Mouse (Mus musculus) T-cell, adult 2 months (primary cell): Measurements from ENCODE around the gene Chn1.
"Not testable (repeated sequence)": the region's sequence is repeated elsewhere in the genome, so short reads cannot be mapped to it uniquely, and the experiment has no call there.

Source experiments
- DNase-seq: peaks from one replicate; pipeline ENCODE4 v3.0.0; 2022; ENCODE audit warnings: low spot score

Gene Chn1

DNA sequence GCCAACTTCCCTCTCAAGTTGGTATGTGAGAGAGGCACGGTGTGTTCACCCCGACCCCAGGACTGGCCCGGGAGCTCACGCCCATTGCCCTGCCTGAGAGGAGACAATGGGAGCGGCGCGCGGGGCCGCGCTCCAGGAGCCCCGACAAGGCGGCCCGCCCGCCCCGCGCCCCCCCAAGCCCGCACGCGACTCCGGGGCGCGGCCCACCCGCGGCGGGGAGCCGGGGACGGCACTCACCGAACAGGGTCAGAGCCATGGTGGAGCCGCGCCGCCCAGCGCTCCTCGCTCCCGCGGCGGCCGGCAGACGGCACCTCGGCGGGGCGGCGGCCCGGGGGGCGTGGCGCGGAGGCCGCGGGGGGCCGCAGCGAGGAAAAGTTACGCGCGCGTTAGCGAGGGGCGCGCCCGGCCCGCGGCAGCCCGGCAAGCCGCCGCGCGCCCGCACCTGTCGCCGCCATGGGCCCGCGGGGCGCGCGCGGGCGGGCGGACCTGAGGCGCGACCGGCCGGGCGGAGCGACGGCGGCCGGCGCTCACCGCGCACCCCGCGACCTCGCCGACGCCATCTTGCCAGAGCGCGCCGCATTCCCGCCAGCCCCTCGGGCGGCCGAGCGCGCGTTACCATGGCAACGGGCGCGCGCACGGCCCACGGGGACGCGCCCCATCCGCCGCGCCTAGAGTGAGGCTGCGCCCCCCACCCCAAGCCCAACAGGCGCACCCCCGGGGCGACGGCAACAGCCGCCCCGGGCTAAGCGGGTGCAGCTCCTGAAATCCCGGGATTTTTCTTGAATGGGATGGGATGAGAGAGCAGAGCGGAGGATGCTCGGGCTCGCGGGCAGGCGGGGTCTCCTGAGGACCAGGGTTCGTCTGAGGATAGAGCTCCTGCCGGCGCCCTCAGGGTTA, at the start of gene Chn1:
Gene Chn1, minus strand, starts transcription at position 561 of the 897 bp plus-strand sequence.
- no peak for DNase-seq

DNA sequence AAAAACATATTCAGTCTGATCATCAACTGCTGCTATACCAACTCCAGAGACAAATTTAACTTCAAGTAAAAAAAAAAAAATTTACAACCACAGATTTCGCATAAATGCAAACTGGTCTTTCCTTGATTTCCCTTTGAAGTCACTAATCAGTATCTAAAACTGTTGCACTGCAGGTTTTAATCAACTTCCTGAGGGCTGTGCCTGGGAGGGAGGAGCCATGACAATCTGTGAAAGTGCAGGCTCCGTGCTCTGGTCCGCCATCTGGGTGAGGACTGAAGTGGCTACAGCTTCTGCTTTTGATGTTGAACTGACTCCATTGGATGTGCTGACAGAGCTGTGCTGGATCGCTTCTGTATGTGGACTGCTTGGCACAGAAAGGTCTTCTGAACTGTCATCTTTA, 43.6 kb upstream of the Chn1 start:
- DNase-seq: no peak

DNA sequence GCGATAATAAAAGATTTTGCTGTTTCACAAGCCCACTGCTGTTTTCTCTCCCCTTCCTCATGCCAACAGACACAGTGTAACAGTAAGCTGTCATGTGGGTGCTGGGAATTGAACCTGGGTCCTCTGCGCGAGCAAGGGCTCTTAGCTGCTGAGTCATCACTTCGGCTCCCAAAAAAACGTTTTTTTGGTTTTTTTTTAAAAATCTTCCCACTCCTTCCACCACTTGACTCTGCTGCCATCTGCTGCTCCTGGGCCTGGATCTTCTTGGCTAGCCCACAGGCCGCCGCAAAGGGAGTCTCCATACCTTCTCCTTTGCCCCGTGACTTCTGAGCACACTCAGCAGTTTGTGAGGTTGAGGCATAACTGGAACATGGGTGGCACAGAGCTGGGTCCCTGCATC, 32.5 kb upstream of the Chn1 start:
- DNase-seq: no peak

DNA sequence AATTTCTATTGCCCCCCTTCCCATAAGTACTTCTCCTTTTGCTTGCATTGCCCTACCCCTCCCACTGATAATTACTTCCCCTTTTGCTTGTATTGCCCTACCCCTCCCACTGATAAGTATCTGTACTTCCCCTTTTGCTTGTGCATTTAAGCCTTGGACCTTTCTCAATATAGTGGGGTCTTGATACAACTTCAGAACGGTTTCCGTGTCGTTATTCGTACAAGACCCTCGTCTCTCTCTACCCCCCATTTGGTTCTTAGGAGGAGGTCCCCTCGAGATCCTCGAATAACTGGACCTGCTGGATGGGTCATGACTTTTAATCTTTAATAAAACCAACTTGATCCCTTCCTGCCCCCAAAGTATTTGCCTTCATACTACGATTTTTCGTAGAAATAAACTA, 25.0 kb upstream of the Chn1 start:
- DNase-seq: not testable (repeated sequence)

- no peak for DNase-seq
Measured at GRCm38 (mm10) chr2:73798786-73799185, 23.6 kb upstream of the Chn1 start.

DNA sequence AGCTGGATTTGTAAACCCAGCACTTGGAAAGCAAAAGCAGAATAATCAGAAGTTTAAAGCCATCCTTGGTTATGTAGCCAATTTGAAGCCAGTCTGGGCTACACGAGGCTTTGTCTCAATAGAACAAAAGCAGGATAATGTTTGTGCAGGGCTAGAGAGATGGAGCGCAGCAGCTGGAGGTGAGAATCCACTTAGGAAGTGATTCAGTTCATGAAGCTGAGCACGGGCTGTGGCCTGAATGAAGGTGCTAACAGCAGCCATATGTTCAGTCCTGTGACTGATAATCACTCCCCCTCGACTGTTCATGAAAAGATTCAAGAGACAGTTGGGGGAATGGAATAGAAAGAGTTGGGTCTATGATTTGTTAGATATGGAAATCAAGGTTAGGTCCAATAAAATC, 23.0 kb upstream of the Chn1 start:
- DNase-seq: no peak

- DNase-seq: no peak
Measured at GRCm38 (mm10) chr2:73791846-73792630, 16.9 kb upstream of the Chn1 start.

DNA sequence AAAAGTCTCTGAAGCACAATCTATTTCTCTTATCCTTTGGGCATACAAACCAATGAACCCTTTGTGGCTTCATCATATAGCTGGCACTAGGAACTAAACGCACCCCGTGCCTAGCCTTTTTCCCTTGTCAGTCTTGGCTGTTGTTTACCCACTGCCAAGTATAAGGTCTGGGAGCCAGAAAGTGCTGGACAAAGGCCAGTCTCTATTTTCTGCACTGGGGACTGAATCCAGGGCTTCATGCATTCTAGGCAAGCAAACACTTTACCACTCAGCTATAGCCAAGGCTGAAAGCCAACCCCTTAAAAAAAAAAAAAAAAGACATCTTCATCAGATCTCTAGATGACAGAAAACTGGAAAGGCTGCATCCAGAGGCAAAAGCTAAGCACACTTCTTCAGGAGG, 15.2 kb upstream of the Chn1 start:
- DNase-seq: no peak

GRCm38 (mm10) chr2:73788395-73788794, 13.2 kb upstream of the Chn1 start:
- DNase-seq: no peak

- DNase-seq: no peak
Measured at GRCm38 (mm10) chr2:73782371-73782905, 7.3 kb upstream of the Chn1 start.

DNA sequence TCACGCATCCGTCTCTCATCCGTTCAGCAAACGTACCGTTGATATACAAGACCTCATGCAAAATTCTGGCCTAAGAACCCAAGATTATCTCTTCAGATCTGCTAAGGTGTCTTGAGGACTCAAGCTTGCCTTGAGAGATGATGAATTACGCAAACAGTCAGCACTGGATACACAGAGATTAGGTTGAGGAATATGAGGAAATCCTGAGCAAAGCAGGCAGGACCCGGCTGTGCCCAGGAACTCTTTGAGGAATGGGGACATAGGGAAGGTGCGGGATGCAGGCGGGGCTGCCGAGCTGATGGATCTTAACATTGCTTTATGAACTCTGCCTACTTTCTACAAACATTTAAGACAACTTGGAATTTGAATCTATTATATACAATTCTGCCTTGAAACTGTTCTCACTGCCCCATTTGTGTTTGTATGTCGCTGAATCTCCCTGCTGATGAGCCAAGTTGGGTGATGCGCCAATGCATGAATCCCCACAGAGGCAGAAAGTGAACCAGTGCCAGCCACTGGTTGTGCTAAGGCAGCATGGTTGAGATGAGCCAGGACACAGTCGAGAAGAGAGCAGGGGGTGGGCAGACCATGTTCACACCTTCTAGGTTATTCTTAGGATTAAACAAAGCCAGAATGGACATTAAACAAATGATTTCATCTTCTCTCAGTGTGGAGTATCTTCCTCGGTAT, 5.3 kb upstream of the Chn1 start:
- DNase-seq: no peak

DNA sequence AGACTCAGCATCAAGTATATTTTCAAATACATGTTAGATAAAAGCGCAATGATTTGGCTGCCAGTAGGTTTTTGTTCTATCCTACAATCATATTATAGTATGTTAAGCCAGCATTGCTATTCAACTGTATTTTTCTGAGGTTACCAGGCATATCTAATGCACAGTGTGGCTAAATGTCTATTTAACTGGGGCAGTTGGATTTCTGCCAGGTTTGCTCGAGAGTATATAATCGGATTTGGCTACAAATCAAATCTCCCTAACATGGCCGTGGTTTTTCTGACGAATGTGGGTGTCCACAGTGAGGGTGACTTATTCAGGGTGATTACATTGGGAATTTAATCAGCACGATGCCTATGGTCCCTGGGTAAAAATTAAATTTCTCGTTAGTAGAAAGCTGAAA, 4.7 kb upstream of the Chn1 start:
- DNase-seq: no peak

- DNase-seq: no peak
Measured at GRCm38 (mm10) chr2:73779016-73779595, 4.0 kb upstream of the Chn1 start.

GRCm38 (mm10) chr2:73776936-73777335, 1.8 kb upstream of the Chn1 start:
- no peak for DNase-seq

GRCm38 (mm10) chr2:73775683-73776310, 651 bp upstream of the Chn1 start:
- no peak for DNase-seq

GRCm38 (mm10) chr2:73772945-73773344, 2.2 kb downstream of the Chn1 start:
- DNase-seq: no peak

DNA sequence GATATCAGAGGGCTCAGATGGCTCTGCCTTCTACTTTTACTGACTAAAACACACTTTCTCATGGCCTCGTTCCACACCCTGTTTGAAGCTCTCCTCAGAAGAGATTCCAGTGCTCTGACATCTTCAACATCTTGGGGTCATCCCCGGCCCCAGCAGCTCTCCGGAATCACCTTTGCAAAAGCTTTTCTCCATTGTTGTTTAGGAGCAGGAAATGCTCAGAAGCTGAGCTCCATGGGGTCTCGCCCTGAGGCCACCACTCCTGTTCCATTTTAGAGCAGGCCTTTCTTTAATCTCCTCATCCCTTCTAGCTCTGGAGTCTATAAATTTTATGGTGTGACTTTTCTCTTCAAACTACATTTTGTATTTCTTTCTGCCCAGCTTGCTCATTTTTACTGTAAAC, 6.5 kb downstream of the Chn1 start:
- DNase-seq: no peak

- no peak for DNase-seq
Measured at GRCm38 (mm10) chr2:73763541-73763940, 11.6 kb downstream of the Chn1 start.

- no peak for DNase-seq
Measured at GRCm38 (mm10) chr2:73759899-73760298, 15.2 kb downstream of the Chn1 start.

- DNase-seq: no peak
Measured at GRCm38 (mm10) chr2:73759027-73759426, 16.1 kb downstream of the Chn1 start.

DNA sequence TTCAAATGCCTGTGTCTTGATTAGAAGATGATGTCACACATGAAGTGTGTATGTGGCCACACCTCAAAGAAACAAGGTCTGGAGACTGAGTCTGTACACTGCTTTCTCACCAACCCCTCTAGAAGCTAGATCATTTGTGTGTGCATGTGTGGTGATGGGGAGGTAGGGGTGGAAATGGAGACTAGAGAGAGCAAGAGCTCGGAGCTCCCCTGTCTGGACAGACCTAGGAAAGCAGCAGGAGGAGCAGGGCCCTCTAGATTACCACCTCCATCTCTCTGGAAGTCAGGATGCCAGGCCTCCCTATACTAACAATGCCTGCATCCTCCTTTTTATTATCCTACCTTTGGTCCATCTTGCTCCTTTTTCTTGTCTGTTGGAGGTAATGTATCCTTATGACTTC, 27.8 kb downstream of the Chn1 start:
- no peak for DNase-seq

DNA sequence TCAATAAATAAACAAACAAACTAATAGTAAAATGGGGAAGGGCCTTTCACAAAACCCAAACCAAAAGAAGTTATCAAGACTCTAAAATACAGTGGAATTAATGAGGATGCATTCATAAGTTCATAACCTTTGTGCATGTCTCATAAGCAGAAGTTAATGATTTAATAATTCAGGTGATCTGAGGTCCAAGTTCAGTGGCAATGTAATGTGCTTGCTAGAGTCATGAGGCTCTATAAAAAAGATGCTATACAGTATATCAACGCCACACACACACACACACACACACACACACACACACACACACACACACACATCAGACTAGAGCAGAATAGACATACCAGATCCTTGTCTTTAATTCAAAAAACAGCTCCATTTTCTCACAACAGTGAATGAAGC, 28.8 kb downstream of the Chn1 start:
- DNase-seq: no peak
